Mouse (Mus musculus) natural killer cell, adult 2 months (primary cell): Measurements from ENCODE around the gene Ppp1r16b.
"Not testable (repeated sequence)": the region's sequence is repeated elsewhere in the genome, so short reads cannot be mapped to it uniquely, and the experiment has no call there.

Source experiments
- DNase-seq, 2 experiments: peaks; one replicate each; pipeline ENCODE4 v3.0.0; 2022; ENCODE audit warnings: low spot score in 2 of 2

Ppp1r16b gene

DNA sequence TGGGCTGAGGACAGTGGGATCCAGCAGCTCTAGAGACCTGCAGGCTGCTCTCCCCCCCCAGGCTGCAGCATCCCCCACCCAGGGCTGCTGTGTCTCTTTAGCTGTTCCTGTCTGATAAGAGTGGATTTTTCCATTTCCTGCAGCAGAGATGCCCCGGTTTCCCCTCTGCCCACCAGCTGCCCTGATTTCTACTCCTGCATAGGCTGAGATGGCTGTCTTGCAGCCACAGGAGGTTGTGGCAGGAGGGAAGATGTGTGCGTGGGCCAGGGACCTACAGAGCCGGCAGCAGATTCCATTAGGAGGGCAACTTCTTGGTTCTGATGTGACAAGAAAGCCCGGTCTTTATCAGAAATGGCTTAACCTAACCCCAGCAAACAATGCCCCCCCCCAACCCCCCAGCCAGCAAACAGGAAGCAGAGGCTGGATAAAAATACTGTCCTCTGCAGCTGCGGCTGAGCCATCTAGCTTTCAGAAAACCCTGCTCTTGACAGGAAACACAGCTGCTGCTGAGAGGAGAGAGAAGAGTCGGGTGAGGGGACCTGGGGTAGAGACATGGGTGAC lies 57.9 kb downstream of the Ppp1r16b start:
- peak; percentile 70 to 71 for DNase-seq

GRCm38 (mm10) chr2:158723806-158724205 lies 58.6 kb downstream of the Ppp1r16b start:
- peak; percentile 56 to 60 for DNase-seq

DNA sequence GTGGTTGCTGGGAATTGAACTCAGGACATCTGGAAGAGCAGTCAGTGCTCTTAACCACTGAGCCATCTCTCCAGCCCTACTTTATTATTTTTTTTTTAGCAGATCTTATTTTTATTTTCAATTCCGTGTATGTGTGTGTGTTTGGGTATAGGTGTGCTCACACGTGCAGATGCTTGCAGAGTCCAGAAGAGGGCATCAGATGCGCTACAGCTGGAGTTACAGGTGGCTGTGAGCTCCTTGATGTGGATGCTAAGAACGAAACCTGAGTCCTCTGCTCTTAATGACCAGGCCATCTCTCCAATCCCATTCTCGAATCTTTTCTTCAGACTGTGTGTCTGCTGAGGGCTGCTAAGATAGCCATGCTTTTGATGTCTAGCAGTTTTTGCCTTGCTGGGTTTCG lies 61.1 kb downstream of the Ppp1r16b start:
- DNase-seq, result no peak

- no peak for DNase-seq
Observed at GRCm38 (mm10) chr2:158728061-158728815, 63.0 kb downstream of the Ppp1r16b start.

- DNase-seq, result no peak
Observed at GRCm38 (mm10) chr2:158730896-158731295, 65.7 kb downstream of the Ppp1r16b start.

DNA sequence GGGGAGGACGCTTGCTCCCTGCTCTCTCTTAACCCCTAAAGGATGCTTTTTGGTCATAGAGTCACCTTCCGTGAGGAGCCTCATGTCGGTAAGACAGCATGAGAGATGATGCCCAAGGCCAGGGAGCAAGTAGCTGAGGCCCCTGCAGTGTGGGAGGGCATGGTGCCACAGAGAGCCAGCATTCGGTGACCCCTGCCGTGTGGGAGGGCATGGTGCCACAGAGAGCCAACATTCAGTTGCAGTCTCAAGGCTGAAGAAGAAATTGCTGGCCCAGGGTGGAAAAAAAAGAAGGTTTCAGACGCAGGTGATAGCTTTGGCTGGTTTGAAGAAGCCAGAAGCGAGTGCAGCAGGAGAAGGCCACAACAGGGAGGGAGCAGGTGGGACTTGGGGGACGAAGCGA lies 67.3 kb downstream of the Ppp1r16b start:
- DNase-seq, result no peak

DNA sequence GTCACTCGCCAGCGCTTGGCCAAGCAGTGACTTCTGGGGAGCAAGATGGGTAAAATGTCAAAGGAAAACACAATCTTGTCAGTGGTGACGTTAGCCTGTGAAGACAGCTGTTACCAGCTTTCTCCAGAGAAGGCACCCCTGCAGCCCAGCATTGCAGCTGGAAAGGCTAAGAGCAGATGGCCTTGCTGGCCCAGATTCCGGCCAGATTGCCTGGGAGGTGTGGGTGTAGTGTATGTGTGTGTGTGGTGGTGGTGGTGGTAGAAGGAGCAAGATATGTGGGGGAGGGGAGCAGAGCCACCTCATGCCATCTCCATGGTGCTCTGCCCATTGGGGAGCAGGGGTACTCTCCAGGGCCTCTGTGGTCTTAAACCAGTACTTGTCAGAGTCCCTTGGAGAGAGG lies 67.9 kb downstream of the Ppp1r16b start:
- no peak for DNase-seq

- peak; percentile 78 to 80 for DNase-seq
Observed at GRCm38 (mm10) chr2:158733914-158734313, 68.7 kb downstream of the Ppp1r16b start.

DNA sequence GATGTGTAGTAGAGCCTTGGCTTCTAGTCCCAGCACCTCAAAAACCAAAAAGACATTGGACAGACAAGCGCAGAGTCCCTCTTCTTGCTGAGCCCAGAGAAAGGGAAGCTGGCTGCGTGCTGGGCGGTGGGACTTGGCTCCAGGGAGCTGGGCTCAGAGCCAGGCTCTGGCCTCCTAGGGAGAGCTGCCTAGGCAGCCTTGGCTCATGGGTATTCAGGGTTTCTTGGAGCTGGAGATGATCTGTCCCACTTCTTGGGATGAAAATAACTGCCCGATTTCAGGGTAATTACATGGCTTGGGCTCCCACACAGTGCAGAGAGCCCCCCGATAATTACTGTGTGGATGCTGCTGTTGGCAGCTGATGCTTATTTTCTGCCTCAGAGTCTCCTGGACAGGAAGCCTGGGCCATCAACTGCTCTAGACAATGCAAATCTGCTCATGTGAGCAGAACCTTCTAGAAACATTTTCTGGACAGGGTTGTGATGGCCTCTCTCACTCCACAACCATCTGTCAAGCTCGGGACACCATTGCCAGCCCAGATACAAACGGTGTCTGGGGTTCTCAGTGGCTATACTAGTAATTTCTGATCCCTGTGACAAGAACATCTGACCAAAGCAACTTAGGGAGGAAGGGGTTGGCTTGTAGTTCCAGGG lies 69.4 kb downstream of the Ppp1r16b start:
- no peak for DNase-seq

DNA sequence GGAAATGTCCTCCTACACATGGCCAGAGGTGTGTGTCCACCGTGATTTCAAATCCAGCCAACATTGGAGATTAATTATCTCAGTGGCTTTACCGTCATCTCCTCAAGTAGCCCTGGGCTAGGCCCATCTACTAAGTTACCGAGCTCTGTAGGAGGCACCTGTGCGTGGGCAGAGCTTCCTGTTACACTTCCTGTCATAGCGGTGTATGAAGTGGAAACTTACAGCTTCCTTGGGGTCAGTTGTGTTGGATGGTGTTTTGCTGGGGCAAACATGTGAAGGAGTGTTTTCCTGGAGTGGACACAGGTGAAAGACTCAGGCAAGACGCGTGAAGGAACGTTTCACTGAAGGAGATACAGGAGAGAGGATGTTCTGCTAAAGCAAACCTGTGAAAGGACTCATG lies 70.1 kb downstream of the Ppp1r16b start:
- DNase-seq, result peak; percentile 68 to 78

GRCm38 (mm10) chr2:158736247-158736646 lies 71.0 kb downstream of the Ppp1r16b start:
- DNase-seq, result not testable (repeated sequence)

DNA sequence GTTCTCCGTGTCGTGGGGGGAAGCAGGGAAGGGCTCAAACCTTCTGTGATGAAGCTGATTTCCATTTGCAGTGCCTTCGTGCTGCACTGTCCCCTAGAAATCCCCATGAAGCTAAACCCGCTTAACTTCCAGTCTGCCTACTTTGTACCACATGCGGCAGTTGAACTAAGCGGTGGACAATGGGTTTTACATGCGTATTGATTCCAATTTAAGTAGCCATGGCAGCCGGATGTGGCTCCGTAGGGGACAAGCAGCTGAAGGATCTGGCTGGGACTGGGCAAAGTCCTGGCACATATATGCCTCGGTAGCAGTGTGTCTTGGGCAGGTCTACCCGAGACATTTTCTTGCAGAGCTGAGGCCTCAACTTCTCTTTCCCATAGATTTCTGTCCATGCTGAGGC lies 73.4 kb downstream of the Ppp1r16b start:
- DNase-seq, result no peak

DNA sequence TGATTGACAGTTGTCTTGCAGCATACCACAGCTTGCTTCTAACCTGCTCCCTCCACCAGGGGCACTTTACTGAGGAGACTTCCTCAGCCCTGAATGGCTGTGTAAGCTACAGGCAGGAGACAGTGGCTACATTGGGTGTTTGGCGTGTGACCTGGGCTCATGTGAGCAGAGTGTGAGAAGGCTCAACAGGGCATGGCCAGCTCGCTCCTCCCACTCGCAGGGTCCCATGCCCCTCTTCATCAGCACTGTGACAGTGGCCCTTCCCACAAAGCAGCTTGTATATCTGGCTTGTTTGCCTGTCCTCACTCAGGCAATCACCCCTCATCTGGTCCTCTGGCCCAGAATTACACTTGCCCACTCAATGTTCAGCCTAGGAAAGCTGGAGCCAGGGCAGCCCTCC lies 73.9 kb downstream of the Ppp1r16b start:
- peak in 1 of 2 experiments; percentile 34 for DNase-seq

- DNase-seq, result no peak
Observed at GRCm38 (mm10) chr2:158741011-158741501, 75.9 kb downstream of the Ppp1r16b start.

DNA sequence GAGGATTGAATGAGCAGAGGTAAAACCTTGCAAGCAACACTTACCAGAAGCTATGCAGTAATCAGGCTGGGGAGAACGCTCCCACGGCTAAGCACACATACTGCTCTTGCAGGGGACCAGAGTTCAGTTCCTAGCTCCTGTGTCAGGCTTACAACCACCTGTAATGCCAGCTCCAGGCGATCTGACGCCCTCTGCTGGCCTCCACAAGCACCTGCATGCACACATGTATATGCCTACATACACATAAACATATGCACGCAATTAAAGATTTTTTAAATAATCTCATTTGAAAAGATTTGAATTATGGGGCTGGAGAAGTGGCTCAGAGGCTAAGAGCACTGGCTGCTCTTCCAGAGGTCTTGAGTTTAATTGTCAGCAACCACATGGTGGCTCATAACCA lies 77.2 kb downstream of the Ppp1r16b start:
- no peak for DNase-seq

DNA sequence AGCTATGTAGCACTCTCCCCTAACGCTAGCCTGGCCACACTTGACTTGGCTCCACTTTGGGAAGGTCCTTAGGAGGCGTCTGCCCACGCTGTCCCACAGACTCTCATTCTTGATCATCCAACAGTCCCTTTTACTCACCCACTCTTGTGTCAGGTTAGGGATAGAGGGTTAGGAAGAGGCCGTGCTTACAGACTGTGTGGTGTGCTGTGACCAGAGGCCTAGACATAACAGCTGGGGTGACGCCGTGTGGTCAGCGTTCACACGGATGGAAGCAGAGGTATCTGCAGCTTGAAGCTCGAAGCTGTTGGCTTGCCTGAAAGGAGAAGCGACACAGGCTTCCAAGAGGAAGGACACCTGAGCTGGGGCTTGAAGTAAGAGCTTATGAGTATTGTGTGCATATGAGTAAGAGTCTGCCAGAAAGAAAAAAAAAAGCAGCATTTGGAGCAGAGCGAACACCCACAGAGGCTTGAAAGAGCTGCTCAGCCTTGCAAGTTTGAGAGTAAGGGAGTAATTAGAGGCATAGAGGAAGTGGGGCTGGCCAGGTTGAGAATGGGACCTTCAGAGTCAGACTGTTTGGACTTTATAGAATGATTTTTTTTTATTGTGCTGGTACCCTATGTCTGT lies 78.4 kb downstream of the Ppp1r16b start:
- no peak for DNase-seq

GRCm38 (mm10) chr2:158745049-158745482 lies 79.9 kb downstream of the Ppp1r16b start:
- peak; percentile 51 to 56 for DNase-seq

- no peak for DNase-seq
Observed at GRCm38 (mm10) chr2:158746164-158746563, 81.0 kb downstream of the Ppp1r16b start.

GRCm38 (mm10) chr2:158749366-158749765 lies 84.2 kb downstream of the Ppp1r16b start:
- no peak for DNase-seq

- no peak for DNase-seq
Observed at GRCm38 (mm10) chr2:158760231-158760630, 95.0 kb downstream of the Ppp1r16b start.

DNA sequence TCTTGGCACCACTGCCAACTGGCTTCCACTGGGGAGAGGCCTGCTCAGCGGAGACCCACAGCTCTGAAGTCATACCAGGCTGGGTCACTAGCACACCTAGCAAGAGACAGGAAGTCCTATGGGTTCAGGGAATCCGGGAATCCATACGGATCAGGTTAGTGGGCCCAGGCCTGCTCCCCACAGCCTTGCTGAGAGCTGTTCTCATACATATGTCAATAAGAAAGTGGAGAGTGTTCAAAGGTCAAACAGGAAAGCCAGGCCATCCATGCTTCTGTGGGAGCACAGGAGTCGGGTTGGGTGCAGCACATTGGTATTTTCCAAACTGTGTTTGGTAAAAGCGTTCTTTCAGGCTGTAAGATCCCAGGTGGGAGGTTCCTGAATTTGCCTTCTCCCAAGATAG lies 97.1 kb downstream of the Ppp1r16b start:
- no peak for DNase-seq

DNA sequence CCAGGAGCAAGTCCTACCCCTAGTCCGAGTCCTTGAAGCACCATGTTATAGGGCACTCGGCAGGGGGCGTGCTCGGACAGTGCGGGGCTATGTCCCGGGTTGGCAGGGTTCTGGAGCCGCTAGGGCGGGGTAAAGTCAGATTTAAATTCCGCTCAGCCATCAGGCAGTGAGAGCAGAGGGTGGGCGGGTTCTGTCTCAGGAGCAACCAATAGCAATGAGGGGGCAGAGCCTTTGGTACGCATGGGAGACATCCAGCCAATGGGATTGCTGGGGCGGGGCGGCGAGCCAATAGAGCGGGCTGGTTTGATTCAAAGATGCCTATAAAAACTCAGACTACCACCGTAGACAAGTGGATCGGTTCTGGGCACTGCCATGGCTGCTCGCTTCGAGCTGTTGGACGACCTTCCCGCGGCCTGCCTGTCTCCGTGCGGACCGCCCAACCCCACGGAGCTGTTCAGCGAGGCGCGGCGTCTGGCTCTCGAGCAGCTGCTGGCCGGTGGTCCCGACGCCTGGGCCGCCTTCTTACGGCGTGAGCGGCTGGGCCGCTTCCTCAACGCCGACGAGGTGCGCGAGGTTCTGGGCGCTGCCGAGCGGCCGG lies 102.6 kb downstream of the Ppp1r16b start, which contains the start of gene Fam83d:
Gene Fam83d (plus strand): TSS at position 352 of the 598 bp plus-strand sequence.
- DNase-seq, result peak; percentile 90 to 94
